Mouse (Mus musculus): ENCODE measurements at regions not wholly inside any gene's neighbourhood (a gene's known extent, or its start where the extent isn't known, plus 50 kb on each side); places are given as distances from the start of the nearest gene placed in this dataset.
"Not testable (repeated sequence)": the region's sequence is repeated elsewhere in the genome, so short reads cannot be mapped to it uniquely, and the experiment has no call there.

- not testable (repeated sequence) for DNase-seq
These were observed 64.1 kb upstream of the Ces1h start for GRCm38 (mm10) chr8:93443631-93444030.

- DNase-seq: no peak
These were observed 62.4 kb upstream of the Ces1h start for GRCm38 (mm10) chr8:93441936-93442335.

DNA sequence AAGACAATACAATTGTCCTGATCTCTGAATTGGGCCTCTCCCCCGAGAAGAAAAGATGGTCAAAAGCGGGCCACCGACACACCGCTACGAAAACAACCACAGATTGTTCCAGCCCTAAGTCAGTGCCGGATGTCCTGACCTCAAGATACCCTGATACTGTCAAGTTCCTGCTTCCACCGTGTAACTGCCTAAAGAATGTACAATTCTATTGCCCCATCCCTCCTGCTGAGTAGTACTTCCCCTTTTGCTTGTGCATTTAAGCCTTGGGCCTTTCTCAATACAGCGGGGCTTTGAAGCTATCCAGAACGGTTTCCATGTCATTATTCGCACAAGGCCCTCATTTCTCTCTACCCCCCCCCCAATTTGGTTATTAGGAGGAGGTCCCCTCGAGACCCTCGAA lies 57.1 kb upstream of the Ces1h start:
- not testable (repeated sequence) for DNase-seq

- DNase-seq: peak; percentile 58
These were observed 51.1 kb upstream of the Ces1h start for GRCm38 (mm10) chr8:93430637-93431036.
